Mouse (Mus musculus) layer of hippocampus, postnatal 25 days (tissue): ENCODE data around the gene Otulin. TPM values are rescaled to one million over a fixed set of nuclear protein-coding genes. Genes with fewer than 3 reads are reported as not detected.

Experiments
- DNase-seq, 2 experiments: peaks; one replicate each; pipeline ENCODE4 v3.0.0; 2022; ENCODE audit warnings: mixed read lengths in 2 of 2, low spot score in 1 of 2; ENCODE audit errors: extremely low spot score in 1 of 2
- total RNA-seq, 2 experiments: library from RNA; stranded (reverse); gene quantifications; 2 replicates each; pipeline ENCODE4 v1.2.3; 2021

Gene Otulin
- total RNA-seq, 2 experiments from 2014 or later, result 20.2 to 20.9 TPM

DNA sequence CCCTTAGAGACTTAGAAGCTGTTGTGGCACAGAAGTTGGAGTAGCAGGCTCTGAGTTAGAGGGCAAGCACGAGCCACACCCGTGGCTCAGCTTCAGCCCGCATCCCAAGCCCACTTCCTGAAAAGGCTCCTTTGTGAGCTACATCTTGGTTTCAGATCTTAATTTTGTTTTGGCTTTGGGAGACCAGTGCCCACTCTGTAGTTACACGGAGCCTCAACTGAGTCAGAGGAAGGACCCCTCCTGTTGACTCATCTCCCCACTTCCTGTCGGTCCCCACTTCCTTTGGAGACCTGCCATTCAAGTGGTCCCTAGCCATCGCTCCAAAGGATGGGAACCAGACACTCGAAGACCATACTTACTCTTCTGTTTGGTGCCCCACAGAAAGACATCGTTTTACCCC, 112.5 kb downstream of the Otulin start:
- no peak for DNase-seq

DNA sequence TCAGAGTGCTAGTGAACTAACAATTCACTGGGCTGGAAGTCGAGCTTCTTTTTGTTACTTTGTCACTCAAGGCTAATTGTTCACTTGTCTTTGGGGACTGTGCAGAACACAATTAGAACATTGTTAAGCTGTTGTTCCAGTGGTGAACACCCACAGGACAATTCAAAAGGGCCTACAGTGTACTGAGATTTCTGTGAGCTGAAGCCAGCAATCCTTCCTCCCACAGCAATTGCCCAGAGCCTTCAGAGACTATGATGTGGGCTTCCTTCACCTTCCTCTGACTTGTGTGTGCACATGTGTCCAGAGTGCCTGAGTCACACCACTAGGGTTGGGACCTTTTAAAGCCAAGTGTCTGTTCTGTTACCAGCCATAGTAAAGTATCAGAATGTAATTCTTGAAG, 113.6 kb downstream of the Otulin start:
- no peak for DNase-seq

DNA sequence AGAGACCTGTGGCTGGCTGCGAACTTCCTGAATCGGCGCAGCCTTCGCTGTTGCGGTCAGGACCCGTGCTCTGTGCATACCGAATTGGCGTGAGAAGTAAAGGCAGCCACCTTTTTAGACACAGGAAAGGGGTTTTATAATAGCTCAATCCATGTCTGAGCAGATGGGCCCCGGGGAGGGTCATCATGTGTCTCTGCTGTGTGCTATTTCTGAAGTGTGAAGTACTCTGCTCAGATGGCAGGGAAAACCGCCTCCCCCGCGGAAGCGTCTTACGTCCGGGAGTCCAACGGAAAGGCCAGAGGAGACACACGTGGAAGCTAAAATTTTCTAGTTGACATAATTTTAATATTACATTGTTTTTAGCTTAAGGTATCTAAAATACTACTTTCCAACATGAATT, 121.5 kb downstream of the Otulin start:
- DNase-seq, result no peak

DNA sequence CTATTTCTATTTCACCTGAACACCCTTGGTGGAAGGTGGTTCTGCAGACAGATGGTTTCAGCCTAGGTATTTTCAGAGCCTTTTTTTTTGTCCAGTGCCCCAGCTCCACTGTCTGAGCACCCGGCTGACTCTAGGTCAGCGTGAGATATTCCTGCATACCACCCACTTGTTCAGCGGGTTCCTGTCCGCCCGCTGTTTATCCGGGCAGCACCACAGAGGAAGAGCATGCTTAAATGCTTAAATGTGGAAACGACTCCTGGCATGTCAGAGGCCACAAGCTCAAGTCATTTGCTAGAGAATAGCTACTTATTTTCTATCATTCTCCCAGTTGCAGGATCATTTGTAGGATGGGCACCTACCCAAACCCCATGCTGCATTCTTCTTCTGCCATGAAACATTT, 122.3 kb downstream of the Otulin start:
- no peak for DNase-seq

- DNase-seq, result no peak
Observed at GRCm38 (mm10) chr15:27506893-27507596, 123.4 kb downstream of the Otulin start.

DNA sequence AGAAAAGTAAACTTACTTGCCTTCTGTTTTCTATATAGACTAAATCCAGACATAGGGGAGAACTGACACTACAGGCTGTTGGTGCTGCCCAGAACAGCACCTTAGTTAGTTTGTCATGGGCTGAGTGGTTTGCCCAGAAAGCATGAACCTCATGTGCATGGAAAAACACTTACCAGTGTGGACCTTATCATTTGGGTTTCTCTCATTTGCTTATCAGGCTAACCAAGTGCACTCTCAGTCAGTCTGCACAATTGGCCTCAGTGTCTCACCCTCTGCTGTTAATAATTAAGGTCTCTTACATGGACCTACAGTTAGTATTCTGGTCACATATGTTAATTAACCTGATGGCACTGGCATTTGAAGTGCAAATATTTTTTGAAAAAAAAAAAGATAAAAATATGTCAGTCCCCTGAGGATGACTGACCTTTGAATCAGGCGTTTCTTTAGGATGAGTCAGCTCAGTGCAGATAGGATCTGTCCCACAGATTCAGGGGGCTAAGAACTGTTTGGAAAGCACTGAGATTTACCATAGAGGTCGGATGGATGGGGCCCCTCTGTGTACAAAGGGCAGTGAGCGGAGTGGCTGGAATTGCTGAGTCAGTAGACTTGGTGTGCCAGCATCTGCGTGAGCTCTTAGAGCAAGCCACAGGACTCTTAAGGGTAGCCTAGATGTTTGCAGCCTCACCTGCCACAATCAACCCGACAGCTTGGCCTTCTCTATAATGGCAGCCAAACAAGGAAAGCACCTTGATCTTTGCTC, 124.2 kb downstream of the Otulin start:
- no peak for DNase-seq

DNA sequence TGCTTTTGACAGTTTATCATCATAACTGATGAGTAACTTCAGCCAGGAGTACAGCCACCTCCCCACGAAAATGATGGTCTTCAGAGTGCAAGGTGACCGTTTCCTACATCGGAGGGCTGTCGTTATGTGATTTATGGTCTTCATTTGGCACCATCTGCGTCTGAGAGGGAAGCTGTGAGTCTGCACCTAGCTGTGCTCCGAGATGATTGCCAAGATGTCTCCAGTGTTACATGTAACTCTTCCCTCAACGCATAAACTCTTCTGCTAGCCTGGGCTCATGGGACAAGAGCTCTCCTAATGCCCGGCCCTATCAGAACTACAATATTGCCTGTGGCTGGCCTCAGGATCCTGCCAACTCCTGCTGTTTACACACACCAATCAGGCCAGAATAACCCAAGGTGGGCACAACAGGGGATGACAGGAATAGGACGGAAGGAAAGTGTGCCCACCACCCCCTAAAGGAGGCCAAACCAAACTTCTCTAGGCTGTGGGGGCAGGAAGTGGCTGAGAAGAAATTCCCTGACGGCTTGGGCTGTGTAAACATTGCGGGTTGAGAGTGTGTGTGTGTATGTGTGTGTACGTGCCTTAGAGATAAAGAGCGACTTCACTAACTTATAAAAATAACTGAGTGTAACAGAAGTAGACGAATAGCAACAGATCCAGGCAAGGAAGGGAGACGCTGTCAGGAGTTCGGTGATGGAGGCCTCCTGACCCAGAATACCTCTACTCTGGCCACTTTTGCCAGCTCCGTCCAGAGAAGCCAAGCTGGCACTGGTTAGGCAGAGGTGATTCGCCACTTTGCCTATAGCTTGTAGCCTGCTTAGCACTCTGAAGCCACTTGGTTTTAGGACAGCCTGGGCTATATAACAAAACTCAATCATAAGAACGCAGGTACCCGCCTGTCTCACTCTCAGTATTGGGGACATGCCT, 126.4 kb downstream of the Otulin start:
- DNase-seq, result no peak

DNA sequence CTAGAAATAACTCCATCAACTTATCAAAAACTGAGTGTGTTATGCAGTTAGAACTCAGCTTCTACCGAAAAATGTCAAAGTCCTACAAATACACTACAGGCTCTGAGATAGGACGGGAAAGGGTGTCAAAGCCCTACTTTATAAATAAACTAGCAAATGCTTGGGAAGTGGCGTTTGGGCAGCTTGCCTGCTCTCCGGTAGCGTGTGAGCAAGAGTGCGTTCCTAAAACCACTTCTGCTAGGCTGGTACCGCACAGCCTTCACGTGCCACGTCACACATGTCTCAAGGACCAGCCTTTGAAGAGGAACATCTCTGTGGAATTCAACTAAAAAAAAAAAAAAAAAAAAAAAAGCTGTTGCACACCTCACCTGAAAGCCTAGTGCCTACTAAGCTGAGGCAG, 127.3 kb downstream of the Otulin start:
- DNase-seq, result no peak

GRCm38 (mm10) chr15:27502338-27502737, 128.2 kb downstream of the Otulin start:
- DNase-seq, result no peak

GRCm38 (mm10) chr15:27500390-27500789, 130.1 kb downstream of the Otulin start:
- no peak for DNase-seq

GRCm38 (mm10) chr15:27498078-27498477, 132.4 kb downstream of the Otulin start:
- no peak for DNase-seq

DNA sequence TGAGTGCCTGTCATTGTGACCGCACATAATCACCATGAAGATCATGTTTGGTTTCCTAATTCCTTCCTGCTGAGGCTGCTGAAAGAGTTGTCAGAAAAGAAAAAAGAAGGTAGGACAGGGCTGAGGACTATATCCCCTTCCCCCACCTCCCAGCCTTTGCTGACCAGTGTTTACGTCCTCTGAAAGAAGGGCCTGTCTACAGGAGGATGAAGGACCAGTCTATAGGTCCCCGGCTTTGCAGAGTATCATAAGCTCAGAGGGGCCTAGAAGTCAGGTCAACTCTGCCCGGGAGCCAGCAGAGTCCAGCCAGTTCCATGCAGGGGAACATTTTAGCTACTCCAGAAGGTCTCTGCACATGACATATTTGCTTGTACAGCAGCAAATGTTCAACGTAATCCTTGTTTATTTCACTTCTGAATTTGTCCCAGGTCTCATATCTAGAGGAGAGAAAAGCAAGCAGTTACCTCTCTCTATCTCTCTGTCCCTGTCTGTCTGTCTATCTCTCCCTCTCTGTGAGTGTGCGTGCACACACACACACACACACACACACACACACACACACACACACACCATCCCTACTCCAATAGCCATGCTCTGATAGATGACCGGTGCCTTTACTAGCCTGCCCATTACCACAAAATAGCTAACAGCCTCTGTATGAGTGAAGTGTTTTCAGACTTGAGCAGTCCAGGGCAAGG, 133.0 kb downstream of the Otulin start:
- DNase-seq, result no peak

DNA sequence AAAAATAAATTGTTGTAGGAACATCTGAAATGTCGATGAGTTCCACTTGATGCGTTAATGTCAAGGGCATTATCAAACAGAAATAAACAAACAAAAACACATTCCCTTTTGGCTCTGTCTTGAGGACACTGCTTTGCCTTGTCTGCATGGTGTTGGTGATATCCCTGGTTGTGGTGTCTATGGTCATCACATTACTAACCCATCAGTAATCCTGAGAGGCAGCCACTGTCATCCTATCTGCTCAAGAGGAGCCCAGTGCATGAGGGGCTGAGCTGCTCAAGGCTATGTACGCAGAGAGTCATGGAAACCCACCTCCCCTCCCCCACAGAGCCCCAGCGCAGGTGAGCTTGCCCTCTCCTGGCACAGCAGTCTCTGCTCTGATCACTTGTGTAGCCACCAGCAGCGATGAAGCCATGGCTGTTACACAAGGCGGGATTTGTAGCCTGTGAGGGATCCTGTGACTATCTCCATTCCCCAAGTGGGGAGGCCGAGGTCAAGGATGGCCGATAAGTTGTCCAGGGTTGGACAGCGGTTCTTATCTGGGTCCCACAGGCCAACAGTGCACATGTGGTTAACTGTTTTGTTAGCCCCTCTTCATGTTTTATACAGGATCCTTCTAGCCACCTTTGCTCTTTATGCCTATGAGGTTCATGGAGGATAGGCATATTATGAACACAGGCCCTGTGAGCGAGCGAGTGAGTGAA, 133.7 kb downstream of the Otulin start:
- no peak for DNase-seq

GRCm38 (mm10) chr15:27495981-27496401, 134.5 kb downstream of the Otulin start:
- no peak for DNase-seq

GRCm38 (mm10) chr15:27493516-27493915, 137.0 kb downstream of the Otulin start:
- no peak for DNase-seq

DNA sequence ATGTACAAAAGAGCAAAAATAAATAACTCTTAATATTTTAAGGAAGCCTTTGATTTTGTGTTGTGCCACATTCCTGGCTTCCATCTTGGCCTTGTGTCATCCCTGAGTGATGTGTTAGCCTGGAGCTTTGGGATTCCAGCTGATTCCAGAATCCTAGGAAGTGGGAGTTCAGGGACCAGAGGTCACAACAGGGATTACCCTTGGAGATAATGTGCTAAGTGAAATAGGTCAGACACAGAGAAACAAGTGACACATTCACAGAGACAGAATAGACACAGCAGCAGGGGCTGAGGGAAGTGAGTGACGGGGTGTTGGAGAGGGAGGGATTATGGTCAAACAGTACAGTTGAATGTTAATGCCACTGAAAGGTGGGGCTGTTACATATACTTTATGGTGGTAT, 137.8 kb downstream of the Otulin start:
- DNase-seq, result no peak
